Mouse (Mus musculus) retina, postnatal 7 days (tissue): ENCODE measurements around the gene Lypd6b.

ENCODE experiments used
- DNase-seq: peaks from one replicate; pipeline ENCODE4 v3.0.0-alpha.2; 2012; ENCODE audit warnings: low read depth, low spot score

Gene Lypd6b

DNA sequence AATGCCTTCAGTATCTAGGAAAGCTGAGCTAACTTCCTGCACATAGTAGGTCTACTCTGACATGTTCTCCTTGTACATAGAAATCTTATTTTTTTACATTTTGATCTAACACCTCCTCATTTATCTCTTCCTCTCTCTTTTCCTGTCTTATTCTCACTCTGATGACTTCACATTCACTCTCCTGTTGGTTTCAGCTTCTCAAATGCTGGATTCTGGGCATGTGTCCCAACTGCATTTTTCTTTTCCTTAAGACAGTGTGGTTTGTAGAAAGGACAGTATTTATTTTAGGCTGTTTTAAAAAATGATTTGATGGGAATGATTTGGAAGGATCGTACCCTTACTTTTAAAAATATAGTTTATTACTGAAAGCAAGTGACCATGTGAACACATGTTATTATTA, 34.8 kb downstream of the Lypd6b start:
- no peak for DNase-seq

DNA sequence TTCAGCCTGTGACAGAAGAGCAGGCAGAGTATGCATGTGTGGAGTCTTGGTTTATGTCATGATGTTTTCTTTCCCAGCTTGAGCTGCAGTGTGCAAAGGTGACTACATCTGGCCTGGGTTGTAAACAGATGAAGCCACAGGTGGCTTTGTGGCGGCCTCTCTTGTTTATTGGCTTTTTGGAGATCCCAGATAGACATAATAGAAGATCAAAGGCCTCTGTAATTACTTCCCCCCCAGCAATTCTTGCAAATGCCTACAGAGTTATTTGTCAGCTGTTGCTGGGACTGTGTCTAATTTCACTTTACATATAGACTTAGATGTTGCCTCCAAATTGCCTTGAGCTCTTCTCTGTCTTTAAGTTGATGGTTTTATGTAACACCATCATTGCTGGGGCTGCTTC, 38.1 kb downstream of the Lypd6b start:
- DNase-seq: no peak

DNA sequence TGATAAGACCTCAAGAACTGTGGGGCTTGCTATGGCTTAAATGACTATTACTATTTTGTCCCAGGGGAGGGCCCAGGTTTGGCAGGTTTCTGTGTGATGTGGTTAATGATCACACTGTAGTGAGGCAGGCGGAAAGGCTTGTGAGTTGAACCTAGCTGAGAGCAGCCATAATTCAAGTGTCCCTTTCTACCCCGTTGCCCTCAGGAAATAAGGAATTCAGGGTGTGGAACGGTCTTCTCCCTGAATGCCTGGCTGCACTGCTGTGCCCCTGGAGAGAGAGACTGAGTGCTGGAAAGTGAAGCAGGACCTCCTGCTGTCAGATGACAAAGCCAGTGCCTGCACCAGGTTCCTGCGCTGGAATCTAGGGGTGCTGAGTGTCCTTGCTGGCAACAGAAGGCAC, 40.3 kb downstream of the Lypd6b start:
- DNase-seq: no peak

DNA sequence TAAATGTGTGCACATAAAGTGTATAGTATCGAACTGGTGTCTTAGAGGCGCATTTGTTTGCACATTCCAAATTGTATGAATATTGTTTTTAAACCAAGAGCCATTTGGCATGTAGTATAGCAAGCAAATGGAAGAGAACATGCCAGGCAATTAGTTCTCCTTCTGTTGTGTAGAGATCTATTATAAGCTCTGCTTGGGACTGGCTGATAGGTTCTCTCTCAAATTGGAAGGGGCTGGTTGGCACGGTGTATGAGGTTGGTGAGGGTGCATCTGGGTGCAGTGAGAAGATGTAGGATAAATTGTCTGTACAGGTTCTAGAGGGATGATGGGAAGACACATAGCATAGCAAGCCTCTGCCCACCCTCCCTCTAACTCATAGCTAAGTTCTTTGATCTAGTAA, 42.9 kb downstream of the Lypd6b start:
- no peak for DNase-seq

DNA sequence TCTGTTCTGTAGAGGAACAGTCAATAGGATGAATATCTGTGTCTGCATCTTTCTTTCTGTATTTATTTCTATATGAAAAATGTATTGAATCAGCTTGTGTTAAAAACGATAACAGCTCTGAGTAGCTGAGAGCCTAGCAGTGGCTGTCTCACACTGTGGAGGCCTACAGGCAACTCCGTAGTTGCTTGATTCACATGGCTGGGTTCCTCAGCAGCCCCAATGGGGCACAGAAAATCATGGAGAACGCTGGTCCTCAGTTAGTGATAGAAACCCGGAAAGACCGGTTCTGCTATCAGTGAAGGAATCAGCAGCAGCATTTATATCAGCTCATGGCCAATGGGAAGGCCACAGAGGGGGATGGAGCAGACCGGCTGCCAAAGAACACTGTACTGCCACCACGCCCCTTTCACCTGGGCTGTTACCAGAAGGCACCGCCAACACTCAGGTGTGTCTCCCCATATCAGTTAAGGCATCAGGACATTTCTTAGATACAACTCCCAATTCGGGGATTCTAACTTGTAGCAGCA, 44.9 kb downstream of the Lypd6b start:
- DNase-seq: no peak

DNA sequence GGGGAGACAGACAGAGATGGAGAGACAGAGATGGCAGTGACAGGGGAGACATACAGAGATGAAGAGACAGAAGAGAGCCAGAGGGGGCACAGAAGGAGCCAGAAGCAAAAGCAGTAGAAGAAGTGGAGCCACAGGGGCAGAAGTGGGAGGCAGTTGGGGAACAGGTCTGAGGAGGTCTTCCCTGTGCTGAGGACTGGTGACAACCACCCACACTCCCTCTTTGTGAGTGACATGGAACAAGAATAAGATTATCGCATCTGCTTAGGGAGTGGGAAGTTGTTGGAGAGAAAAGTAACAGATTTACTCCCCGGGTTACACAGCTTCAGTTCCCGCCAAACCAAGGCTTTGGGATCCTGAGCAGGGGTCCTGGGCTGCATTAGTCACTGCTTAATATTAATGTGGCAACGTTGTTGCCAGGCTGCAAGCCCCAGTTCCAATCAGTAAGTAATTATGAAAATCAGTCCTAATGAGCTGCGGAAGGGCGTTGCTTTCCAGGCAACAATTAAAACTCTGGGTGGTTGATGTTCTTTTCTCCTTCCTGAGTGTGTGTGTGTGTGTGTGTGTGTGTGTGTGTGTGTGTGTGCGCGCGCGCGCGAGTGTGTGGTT, 50.1 kb downstream of the Lypd6b start:
- DNase-seq: no peak

DNA sequence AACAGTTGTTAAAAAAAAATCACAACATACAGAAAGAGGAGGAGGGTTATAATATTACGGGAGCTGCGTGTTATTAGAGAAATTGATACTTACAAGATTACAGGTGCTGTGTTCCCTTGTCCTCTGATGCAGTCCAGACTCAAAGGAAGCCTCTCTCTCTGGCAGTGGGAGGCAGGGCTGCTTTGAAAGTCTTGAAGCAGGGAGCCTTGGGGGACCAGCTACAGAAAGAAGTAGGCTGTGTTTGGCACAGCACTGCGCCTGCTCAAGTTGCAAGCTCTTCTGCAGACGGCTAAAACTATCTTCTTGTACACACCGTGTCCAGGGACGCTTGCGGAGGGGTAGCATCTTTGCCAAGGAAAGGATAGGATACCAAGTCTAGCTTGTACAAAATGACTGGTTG, 51.1 kb downstream of the Lypd6b start:
- no peak for DNase-seq

DNA sequence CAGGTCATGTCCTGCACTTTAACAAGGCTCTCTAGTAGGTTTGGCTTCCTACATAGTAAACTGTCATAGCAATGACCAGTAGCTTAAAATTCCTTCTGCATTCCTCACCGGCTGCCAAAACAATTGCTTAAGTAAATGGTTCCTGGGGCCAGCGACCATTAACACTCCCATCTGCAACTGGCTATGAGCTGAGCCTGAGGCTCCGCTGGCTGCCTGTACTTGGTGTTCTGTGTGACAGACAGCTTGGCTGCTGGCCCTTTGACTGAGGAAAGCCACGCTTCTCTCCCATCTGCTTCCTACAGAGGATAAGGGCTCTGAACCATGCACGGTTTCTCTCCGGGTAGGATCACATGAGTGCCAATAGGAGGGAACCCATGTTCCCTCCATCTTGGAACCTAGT, 53.1 kb downstream of the Lypd6b start:
- no peak for DNase-seq

DNA sequence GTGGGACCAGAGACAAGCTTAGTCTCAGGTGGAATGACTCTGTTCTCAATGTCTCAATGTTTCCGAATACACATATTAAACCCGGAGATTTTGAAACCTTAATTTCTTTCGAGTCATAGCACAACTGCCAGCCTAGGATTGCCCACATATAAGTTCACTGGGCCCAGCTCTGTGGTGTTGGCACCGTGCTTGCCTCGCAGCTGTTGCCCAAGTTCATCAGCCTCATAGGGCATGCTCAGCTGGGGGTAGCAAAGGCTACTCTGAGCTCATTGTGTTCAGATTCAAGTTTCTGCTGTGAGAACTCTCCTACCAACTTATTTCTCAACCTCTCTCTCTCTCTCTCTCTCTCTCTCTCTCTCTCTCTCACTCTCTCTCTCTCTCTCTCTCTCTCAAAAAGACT, 53.6 kb downstream of the Lypd6b start:
- DNase-seq: no peak

DNA sequence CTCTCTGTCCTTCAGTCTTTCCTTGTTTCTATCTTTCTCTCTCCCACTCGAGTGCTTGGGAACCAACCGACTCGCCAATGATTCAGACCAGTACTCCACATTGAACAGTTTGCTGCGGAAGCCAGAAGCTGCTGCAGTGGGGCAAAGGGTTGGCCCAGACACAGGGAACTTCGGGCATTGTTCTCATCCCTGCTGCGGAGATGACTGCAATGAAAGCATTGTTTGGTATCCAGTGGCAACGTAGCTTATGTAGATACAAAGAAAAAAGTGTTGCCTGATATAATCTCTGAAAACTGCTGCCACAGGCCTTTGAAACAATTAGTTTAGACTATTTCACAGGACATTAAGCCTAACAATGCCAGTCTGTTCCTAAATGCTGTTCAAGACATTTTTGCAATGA, 57.6 kb downstream of the Lypd6b start:
- no peak for DNase-seq

DNA sequence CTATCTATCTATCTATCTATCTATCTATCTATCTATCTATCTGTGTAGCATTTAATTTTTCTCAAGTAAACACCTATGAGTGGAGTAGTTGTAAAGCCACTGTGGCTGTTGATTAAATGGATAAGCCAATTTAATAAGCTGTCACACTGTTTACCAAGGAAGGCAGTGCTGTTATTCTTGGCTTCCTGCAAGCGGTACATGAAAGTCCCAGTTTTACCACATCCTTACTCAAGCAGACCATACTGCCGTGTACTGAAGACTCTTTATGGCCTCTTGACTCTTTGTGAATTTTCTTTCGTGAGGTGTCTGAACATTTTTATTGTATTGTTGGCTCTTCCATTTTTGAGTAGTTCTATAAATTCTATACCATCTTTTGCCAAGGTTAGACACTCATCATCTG, 58.6 kb downstream of the Lypd6b start:
- DNase-seq: no peak

DNA sequence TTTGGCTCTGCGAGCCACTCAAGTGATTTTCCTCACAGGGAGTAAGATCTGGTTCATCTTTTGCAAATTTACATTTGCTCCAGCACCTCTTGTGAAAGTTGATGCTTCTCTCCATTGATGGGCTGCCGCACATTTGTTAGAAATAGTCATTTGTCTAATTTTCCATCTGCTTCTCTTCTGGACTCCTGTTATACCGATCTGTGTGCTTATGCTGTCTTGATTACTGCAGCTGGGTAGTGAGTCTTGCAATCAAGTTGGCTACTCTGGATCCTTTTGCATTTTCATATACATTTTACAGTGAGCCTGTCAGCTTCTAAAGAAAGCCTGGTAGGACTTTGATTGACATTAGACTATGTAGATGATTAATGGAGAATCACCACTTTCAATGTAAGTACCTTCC, 59.4 kb downstream of the Lypd6b start:
- no peak for DNase-seq

DNA sequence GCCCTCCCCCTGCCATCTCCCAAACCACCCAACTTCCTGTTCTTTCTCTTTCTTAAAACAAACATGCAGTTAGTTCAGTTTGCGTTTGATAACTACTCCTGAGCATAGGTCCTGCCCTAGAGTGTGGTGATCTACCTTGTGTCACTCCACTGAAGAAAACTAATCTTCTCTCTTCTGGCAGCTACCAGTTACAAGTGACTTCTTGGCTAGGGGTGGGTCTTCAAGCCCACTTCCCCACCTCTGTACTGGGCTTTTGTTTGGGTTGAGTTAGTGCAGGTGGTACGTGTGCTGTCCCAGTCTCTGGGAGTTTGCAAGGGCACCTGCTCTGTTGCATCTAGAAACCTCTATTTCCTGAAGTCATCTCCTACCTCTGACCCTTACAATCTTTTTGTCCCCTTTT, 60.3 kb downstream of the Lypd6b start:
- DNase-seq: no peak

DNA sequence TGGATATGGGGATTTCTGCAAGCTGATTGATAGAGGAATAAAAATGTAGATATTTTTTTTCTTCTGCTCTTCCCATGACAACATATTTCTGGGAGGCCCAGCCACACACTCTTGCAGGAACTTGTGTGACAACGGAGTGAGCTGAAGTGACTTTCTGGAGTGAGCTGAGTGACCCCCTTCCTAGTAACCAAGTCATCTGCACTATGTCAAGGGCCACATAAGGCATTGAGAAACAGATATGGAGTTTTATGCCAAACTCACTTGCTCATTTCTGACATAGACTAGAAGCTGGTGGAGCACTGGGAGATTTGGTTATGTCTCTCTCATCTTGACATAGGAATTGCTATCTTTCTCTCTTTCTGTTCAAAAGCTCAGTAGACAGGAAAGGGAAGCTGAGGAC, 62.3 kb downstream of the Lypd6b start:
- no peak for DNase-seq

DNA sequence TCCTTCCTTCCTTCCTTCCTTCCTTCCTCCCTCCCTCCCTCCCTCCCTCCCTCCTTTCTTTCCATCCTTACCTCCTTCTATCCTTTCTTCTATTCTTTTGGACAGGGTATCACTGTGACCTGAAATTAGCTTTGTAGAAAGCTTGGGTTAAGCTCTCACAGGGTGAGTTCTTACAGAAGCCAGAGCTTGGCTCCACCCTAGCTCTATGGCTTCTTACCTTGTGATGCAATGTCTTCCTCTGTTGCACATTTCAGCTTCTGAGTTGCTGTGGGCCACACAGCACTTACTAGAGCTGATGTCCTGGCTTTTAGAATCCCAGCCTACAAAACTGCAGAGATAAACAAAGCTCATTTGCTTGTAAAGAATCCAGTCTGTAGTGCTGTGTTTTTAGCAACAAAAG, 64.5 kb downstream of the Lypd6b start:
- no peak for DNase-seq

DNA sequence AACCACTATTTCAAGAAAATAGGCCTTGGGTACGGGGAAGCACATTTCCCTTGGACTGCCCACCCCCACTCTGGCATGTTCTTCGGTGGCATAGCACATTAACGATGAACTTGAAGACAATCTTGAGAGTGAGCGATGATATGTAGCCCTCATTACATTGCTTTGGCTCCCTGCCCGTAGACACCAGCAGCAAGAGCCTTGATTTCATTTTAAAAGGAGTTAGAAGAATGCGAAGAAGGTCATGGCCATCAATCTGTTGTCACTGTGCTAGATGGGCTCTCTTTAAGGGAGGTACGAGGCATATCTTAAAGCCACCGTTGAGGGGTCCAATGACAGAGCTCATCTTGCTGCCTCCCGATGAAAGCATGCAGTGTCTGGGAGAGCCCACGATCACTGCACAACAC, 68.7 kb downstream of the Lypd6b start:
- DNase-seq: no peak

DNA sequence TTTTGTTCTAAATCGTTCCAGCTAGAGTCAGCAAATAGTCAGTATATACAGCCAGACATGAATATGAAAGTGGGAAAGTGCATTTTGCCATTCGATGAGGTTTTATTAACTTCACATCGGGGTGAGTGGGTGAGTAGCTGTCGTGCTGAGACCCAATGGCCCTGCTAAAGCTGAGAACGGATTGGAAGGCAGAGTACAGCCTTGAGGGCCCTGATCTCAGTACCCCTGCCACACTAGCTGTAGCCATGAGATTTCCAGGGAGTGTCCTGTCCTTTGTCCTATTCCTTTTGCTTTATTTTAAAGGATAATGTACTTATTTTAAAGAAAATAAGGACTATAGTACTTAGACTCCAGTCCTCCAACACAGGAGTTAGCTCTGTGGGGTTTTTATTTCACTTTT, 69.1 kb downstream of the Lypd6b start:
- DNase-seq: no peak

DNA sequence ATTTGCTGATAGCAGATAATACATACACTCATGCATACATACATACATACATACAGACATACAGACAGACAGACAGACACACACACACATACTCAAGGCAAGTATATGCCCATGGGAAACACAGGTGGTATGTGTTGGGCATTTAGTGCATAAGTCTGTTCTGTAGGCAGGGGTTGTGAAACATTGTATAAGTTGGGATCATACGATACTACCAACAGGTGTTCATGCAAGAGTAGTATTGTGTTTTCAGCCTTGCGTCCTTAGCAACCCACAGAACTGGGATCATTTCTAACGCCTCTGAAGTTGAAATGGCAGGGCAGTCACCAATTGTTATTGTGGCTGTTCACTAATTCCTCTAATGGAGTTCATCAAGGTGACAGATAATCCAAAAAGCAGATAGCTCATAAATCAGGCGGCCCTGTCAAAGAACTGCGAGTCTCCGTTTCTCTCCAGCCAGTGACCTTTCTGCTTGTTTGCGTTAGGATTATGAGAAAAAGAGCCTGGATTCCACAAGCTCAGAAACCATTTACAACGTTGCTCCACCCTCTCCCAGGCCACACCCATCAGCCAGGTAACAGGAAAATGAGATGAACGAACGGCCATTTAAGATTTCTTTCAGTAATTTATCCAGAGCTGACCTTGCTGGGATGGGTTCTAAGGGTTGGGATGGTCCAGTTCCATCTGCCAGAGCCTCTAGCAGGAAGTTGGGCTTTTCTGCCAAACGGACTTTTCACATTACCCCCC, 72.9 kb downstream of the Lypd6b start:
- no peak for DNase-seq

DNA sequence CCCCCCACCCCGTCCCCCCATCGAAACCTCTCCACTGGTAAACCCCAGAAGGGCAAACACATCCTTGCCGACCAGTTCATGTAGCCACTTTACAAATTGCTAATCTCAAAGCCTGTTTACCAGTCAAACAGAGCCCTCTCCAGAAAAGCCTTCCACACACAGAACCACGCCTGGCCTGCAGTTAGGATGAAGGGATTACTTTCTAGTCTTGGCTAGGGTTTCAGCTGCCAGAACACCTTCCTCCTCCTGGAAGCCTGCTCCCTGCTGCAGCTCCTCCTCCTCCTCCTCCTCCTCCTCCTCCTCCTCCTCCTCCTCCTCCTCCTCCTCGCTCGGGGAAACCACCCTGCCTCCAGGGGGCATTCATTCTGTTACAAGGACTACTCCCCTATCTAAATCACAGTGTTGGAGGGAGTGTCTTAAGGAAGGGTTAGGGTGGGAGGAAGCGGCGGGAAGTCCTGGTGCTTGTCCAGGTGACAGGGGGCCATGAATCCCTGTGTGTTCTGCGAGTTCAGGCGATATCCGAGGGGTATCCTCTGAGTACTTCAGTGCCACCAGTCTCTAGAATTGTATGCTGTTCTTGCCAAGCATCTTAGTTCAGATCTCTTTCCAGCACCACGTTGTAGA, 73.6 kb downstream of the Lypd6b start:
- DNase-seq: no peak

DNA sequence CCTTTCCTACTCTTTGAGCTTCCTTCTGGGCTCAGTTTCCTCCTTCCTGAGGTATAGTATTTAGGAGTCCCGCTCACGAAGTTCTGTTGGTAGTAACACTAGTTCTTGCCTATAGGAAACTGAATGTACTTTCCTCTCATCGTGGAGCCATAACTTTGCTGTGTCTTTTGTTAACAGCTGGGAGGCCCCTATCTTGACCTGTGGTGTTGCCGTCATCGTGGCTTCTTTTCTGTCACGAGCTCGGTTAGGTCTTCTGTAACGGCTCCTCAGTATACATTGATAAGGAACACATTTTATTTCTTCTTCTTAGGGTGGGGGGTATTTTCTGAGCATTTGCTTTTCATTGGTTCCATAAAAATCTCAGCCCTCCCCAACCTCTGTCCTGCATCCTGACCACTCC, 74.2 kb downstream of the Lypd6b start:
- no peak for DNase-seq

DNA sequence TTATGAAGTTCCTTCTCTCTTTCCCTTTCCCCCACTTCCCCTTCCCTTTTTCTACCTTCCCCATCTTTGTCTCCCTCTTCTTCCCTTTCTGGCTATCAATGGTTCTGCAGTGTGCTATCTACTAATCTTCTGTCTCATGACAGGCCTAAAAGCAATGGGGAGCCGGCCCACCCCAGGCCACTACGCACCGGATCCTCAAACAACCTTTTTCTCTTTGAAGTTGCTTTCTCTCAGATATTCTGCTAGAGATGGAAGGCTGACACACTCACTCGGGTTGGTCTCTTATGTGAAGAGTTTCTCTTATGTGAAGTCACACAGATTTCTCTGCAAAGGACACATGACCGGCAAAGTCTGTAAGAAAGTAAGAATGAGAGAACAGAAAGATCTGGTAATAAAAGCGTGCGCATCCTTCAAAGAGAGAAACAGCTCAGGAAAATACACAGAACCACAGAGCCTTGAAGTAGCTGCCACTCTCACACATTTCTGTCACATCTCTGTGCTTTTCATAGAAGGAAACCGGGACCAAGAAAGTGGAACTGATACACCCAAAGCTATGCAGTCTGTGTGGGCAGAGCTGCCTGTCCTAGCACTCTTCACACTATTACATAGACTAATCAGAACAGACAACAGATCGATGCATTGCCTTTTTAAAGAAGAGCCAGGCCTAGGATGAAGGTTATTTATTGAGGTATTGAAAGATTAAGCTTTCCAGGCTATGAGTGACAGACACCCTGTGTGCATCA, 80.8 kb downstream of the Lypd6b start:
- DNase-seq: no peak

DNA sequence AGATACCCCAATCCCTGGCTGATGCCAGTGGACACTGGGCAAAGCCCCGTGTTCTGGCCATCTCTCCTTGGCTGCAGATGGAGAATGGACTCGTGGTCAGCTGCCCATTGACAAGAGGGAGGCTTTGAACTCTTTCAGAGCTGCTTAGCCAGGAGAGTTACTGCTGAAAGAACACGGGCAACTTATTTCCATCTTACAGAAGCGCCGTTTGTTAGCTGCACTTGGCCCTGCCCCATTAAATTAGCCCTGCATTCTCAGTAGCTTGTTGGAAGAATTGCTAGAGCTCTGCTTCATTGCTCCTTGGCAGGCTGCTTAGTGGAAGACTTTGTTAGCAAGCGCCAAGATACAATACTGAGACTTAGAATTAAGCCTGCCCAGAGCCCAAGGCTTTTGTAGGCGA, 81.6 kb downstream of the Lypd6b start:
- no peak for DNase-seq
